Mouse (Mus musculus) embryonic facial prominence, embryonic 14.5 days (tissue): ENCODE results near the gene Creg1. TPM values are rescaled to one million over a fixed set of nuclear protein-coding genes. Genes with fewer than 3 reads are reported as not detected.

ENCODE experiments used
- ATAC-seq: fragments of 200-750 bp; cut with Nextera tagmentation; 2 replicates; pipeline ENCODE4 v1.8.0; 2017; ENCODE audit warnings: low read depth, moderate number of reproducible peaks, moderate TSS enrichment
- DNase-seq: peaks from one replicate; pipeline ENCODE4 v3.0.0-alpha.2; 2015; ENCODE audit warnings: low spot score
- H3K27ac ChIP-seq: fragments of 300-500 bp; sonication (generic); replicated peaks from 2 replicates; pipeline ENCODE4 v1.5.1; 2014; ENCODE audit warnings: low read depth, mild to moderate bottlenecking, low read length, moderate library complexity
- H3K27me3 ChIP-seq: fragments of 300-500 bp; sonication (generic); replicated peaks from 2 replicates; pipeline ENCODE4 v1.6.1; 2014; ENCODE audit warnings: low read length; ENCODE audit not compliant: control insufficient read depth, insufficient read depth
- H3K36me3 ChIP-seq: fragments of 300-500 bp; sonication (generic); 2 replicates; pipeline ENCODE4 v1.6.1; 2014; ENCODE audit warnings: low read length, mixed read lengths; ENCODE audit not compliant: control insufficient read depth, insufficient read depth
- H3K4me1 ChIP-seq: fragments of 300-500 bp; sonication (generic); 2 replicates; pipeline ENCODE4 v1.6.1; 2014; ENCODE audit warnings: antibody characterized with exemption, low read length; ENCODE audit not compliant: control insufficient read depth, insufficient read depth
- H3K4me2 ChIP-seq: fragments of 300-500 bp; sonication (generic); 2 replicates; pipeline ENCODE4 v1.6.1; 2014; ENCODE audit warnings: low read depth, mild to moderate bottlenecking, low read length, moderate library complexity, mixed read lengths
- H3K4me3 ChIP-seq: fragments of 300-500 bp; sonication (generic); 2 replicates; pipeline ENCODE4 v1.5.1; 2014; ENCODE audit warnings: low read depth, mild to moderate bottlenecking, low read length
- H3K9ac ChIP-seq: fragments of 300-500 bp; sonication (generic); 2 replicates; pipeline ENCODE4 v1.6.1; 2014; ENCODE audit warnings: low read depth, mild to moderate bottlenecking, low read length, moderate library complexity, mixed read lengths
- H3K9me3 ChIP-seq: fragments of 300-500 bp; sonication (generic); 2 replicates; pipeline ENCODE4 v1.6.1; 2016; ENCODE audit warnings: low read length; ENCODE audit not compliant: control insufficient read depth
- WGBS: fragments of 180-500 bp; shearing (Covaris S2); extraction: QIAGEN DNeasy Blood & Tissue Kit; methylation state at CpG from one replicate; pipeline ENCODE4 v1.1.7; 2014; 5-methylcytosine and 5-hydroxymethylcytosine counted together
- polyA plus RNA-seq: library from polyadenylated mRNA; unstranded; fragments of >200 nt; fragmentation: Nextera tagmentation; extraction: Ambion mirVana; gene quantifications from 2 replicates; pipeline ENCODE4 v1.2.1, GENCODE M21; 2014

Creg1 gene
- polyA plus RNA-seq, 1 experiment from 2014 or later: 77.1 TPM

- DNase-seq (peak; percentile 83), ATAC-seq (peak; percentile 70)
- 2% methylated on average over 10 of the region's 12 CpGs for WGBS
- H3K9ac ChIP-seq: no peak overlapping the region
- 0 out of 2 replicates have a peak, but pooled peaks cover 1% of the 10 kb centered on the region for H3K27me3 ChIP-seq
- H3K36me3 ChIP-seq: 0 out of 2 replicates have a peak, but pooled peaks cover 8% of the 10 kb centered on the region
- H3K27ac ChIP-seq: no peak overlapping the region
- no peak overlapping the region for H3K4me3 ChIP-seq
- no peaks in the 10 kb centered on the region for H3K4me1 ChIP-seq
- H3K9me3 ChIP-seq: no peaks in the 10 kb centered on the region
- peak overlapping the region; percentile 31 for H3K4me2 ChIP-seq
Observed at GRCm38 (mm10) chr1:165771491-165771897, 7.9 kb downstream of the Creg1 start.

DNA sequence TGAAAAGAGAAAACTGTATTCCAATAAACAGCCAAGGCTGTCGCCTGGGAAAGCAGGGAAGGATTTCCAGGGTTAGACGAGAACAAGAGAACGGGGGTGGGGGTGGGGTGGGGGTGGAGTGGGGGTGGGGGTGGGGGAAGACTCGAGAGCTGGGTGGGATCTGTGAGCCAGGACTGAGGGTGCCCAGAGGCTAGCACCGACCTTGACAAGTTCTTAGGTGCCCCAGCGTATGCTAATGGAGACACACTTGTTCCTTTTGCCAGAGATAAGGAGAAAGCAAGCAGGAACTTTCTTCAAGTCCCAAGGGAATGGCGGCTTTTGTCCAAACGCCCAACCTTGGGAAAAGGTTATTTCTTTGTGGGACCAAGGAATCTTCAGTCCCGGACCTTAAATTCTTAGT, 8.5 kb downstream of the Creg1 start:
- Histone ChIP-seq H3K4me2 (peak overlapping the region; percentile 31), H3K9me3 (no peaks in the 10 kb centered on the region), H3K4me1 (no peaks in the 10 kb centered on the region), H3K9ac (no peak overlapping the region), H3K27ac (no peak overlapping the region), H3K4me3 (no peak overlapping the region), H3K36me3 (0 out of 2 replicates have a peak, but pooled peaks cover 8% of the 10 kb centered on the region), H3K27me3 (0 out of 2 replicates have a peak, but pooled peaks cover 5% of the 10 kb centered on the region)
- WGBS: 53% methylated on average over 8 of the region's 9 CpGs
- ATAC-seq: no peak
- DNase-seq: no peak

DNA sequence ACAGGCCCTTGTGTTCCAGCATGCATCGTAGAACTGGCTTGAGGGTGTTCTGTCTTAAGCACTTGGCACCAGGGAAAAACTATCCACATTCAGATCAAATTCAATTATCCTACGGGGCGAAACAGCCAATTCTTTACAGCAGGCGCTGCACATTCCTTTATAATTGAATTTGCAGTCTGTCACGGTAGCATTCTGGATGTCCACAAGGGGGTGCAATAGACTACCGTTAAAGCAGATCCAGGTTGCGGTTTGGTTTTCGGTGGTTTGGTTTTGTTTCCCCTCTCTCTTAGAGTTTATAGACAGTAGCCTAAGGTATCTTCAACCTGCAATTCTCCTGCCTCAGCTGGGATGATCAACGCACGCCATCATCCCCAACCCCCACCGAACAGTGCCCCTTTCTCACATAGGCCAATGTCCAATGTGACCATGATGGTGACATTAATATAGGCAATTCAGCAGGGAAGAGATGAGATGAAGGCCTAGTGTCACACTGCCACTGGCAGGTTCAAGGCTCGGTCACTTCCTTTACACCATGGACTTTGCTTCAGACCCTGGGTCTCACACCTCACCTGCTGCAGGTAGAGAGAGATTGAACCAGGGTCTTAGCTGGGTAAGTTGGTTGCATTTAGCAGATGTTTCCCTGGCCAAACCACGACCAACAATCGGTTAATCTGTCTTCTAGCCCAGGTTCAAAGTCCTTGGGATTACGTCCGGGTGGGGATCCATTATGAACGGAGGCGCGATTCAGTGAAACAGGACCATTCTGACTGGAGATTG, 12.2 kb downstream of the Creg1 start:
- no peak overlapping the region for H3K9ac ChIP-seq
- no peak overlapping the region for H3K4me2 ChIP-seq
- peaks cover 3% of the 10 kb centered on the region for H3K4me1 ChIP-seq
- peak; percentile 24; the same call in 1 of the 2 replicates for ATAC-seq
- no peaks in the 10 kb centered on the region for H3K9me3 ChIP-seq
- H3K27me3 ChIP-seq: peaks cover 11% of the 10 kb centered on the region; the same call in 1 of the 2 replicates
- DNase-seq: peak; percentile 88
- 45% methylated on average over 19 of the region's 19 CpGs for WGBS
- H3K27ac ChIP-seq: no peak overlapping the region
- H3K36me3 ChIP-seq: 0 out of 2 replicates have a peak, but pooled peaks cover 8% of the 10 kb centered on the region
- H3K4me3 ChIP-seq: no peak overlapping the region

DNA sequence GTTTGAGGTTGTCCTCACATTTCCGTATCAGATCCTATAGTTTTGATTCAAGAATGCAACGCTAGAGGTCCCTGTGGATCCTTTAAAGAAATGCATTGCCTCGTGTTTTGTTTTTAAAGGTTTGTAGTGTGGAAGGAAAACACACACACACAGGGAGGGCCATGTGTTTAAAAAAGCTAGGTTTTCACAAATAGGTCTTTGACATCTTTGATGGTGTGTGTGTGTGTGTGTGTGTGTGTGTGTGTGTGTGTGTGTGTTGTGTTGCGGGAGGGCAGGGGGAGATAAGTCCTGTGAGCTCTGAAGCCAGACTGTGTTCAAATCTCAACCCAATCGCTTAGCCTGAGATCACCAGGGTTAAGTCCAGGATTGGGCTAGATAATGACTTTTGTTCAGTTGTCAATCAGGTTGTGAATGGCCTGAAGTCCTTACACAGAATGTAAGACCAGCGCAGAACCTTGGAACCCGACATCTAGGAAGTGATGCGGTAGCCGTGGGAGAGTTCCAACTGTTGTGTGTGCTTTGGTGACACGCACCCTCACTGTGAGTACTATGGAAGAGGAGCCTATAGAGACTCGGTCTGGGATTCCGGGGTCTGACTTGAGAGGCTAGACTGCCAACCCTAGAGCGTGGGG, 16.5 kb downstream of the Creg1 start:
- Histone ChIP-seq H3K4me1 (peaks cover 5% of the 10 kb centered on the region), H3K36me3 (no peaks in the 10 kb centered on the region), H3K4me3 (peak overlapping the region; percentile 39), H3K9me3 (no peaks in the 10 kb centered on the region), H3K27ac (no peak overlapping the region), H3K27me3 (peaks cover 11% of the 10 kb centered on the region; the same call in 1 of the 2 replicates), H3K4me2 (peak overlapping the region; percentile 72), H3K9ac (peak overlapping the region; percentile 45)
- peak; percentile 74 for DNase-seq
- 4% methylated on average over 13 of the region's 13 CpGs for whole genome bisulfite sequencing
- ATAC-seq: peak; percentile 48; the same call in 1 of the 2 replicates

- Histone ChIP-seq H3K36me3 (no peaks in the 10 kb centered on the region), H3K4me3 (peak overlapping the region; percentile 39), H3K4me2 (peak overlapping the region; percentile 72), H3K4me1 (peaks cover 6% of the 10 kb centered on the region), H3K9me3 (no peaks in the 10 kb centered on the region), H3K27me3 (peaks cover 11% of the 10 kb centered on the region; the same call in 1 of the 2 replicates), H3K9ac (peak overlapping the region; percentile 45), H3K27ac (no peak overlapping the region)
- DNase-seq (no peak), ATAC-seq (peak; percentile 62)
- 5% methylated on average over 20 of the region's 20 CpGs for WGBS
Observed at GRCm38 (mm10) chr1:165780586-165781111, 17.1 kb downstream of the Creg1 start.

DNA sequence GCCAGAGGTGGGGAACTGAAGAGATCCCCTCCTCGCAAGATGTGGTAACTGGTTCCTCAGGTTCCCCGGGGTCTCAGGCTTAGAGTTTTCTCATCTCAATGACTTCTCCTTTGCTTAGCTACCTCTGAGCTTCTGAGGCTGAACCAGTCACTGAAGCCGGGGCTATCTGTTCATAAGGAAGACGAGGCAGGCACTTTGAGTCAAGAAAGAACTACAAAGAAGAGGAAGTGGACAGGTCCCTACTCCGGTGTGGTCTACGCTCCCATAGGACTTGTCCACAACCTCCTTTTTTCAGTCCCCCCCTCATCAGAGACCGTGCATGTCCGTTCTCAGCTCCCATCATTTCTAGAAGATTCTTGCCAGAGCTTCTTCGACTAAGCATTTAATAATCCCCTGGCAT, 17.9 kb downstream of the Creg1 start:
- ATAC-seq: no peak
- peaks cover 11% of the 10 kb centered on the region; the same call in 1 of the 2 replicates for H3K27me3 ChIP-seq
- H3K36me3 ChIP-seq: no peaks in the 10 kb centered on the region
- WGBS: 71% methylated on average over 9 of the region's 9 CpGs
- no peak overlapping the region for H3K4me2 ChIP-seq
- no peak for DNase-seq
- no peak overlapping the region for H3K9ac ChIP-seq
- no peak overlapping the region for H3K4me3 ChIP-seq
- no peak overlapping the region for H3K27ac ChIP-seq
- H3K9me3 ChIP-seq: no peaks in the 10 kb centered on the region
- peaks cover 13% of the 10 kb centered on the region for H3K4me1 ChIP-seq

- H3K9me3 ChIP-seq: no peaks in the 10 kb centered on the region
- no peak overlapping the region for H3K4me3 ChIP-seq
- H3K27me3 ChIP-seq: peaks cover 8% of the 10 kb centered on the region; the same call in 1 of the 2 replicates
- DNase-seq: no peak
- peaks cover 13% of the 10 kb centered on the region for H3K4me1 ChIP-seq
- no peaks in the 10 kb centered on the region for H3K36me3 ChIP-seq
- H3K4me2 ChIP-seq: no peak overlapping the region
- no peak overlapping the region for H3K27ac ChIP-seq
- no peak overlapping the region for H3K9ac ChIP-seq
- 79% methylated on average over 12 of the region's 12 CpGs for WGBS
- ATAC-seq: no peak
Observed at GRCm38 (mm10) chr1:165781911-165782310, 18.4 kb downstream of the Creg1 start.

GRCm38 (mm10) chr1:165786296-165786695, 22.8 kb downstream of the Creg1 start:
- H3K4me3 ChIP-seq: no peak overlapping the region
- H3K9ac ChIP-seq: no peak overlapping the region
- peak overlapping the region; percentile 28 for H3K4me2 ChIP-seq
- H3K27ac ChIP-seq: 0 out of 2 replicates have a peak overlapping the region, but pooled peaks have one; percentile 46
- DNase-seq (peak; percentile 89), ATAC-seq (peak; percentile 69)
- peaks cover 8% of the 10 kb centered on the region; the same call in 1 of the 2 replicates for H3K4me1 ChIP-seq
- 17% methylated on average over 11 of the region's 11 CpGs for WGBS
- H3K9me3 ChIP-seq: no peaks in the 10 kb centered on the region
- H3K36me3 ChIP-seq: no peaks in the 10 kb centered on the region
- H3K27me3 ChIP-seq: peaks cover 10% of the 10 kb centered on the region
